Mouse (Mus musculus) layer of hippocampus, postnatal 10 days (tissue): Measurements from ENCODE around the gene Sp1. TPM values are rescaled to one million over a fixed set of nuclear protein-coding genes. Genes with fewer than 3 reads are reported as not detected.

ENCODE experiments used
- DNase-seq, 2 experiments: peaks; one replicate each; pipeline ENCODE4 v3.0.0; 2021; ENCODE audit warnings: low spot score in 2 of 2
- total RNA-seq, 2 experiments: library from RNA; stranded (reverse); gene quantifications; 2 replicates each; pipeline ENCODE4 v1.2.3; 2021

The Sp1 gene
- total RNA-seq, 2 experiments from 2014 or later = 26.2 to 27.6 TPM

GRCm38 (mm10) chr15:102471727-102472126 is 65.8 kb downstream of the Sp1 start:
- DNase-seq = no peak

GRCm38 (mm10) chr15:102473246-102473645 is 67.3 kb downstream of the Sp1 start:
- no peak for DNase-seq

- DNase-seq = no peak
Observed at GRCm38 (mm10) chr15:102474520-102474919, 68.6 kb downstream of the Sp1 start.

GRCm38 (mm10) chr15:102483136-102483535 is 77.2 kb downstream of the Sp1 start:
- no peak for DNase-seq

GRCm38 (mm10) chr15:102485853-102486252 is 79.9 kb downstream of the Sp1 start:
- DNase-seq = no peak

Other genes with a start within 250 kb of the Sp1 start
- gene Zfp740, start 202.9 kb upstream of the Sp1 start, total RNA-seq = 10 to 100 TPM; 64.4 to 68.3 TPM
- 10 to 100 TPM; 33.0 to 38.7 TPM for gene Csad, start 201.4 kb upstream of the Sp1 start, total RNA-seq
- gene Itgb7, start 174.2 kb upstream of the Sp1 start, total RNA-seq = 1 to 10 TPM; 1.3 to 2.5 TPM
- gene Rarg, start 148.6 kb upstream of the Sp1 start, total RNA-seq = 10 to 100 TPM; 12.5 to 15.6 TPM
- gene Gm9918, start 135.6 kb upstream of the Sp1 start, total RNA-seq = not detected
- gene Mfsd5, start 126.7 kb upstream of the Sp1 start, total RNA-seq = 10 to 100 TPM; 33.3 to 33.9 TPM
- gene Espl1, start 109.9 kb upstream of the Sp1 start, total RNA-seq = 1 to 10 TPM; 4.5 to 6.2 TPM
- gene Pfdn5, start 80.0 kb upstream of the Sp1 start, total RNA-seq = 100 to 1,000 TPM; 379 to 390 TPM
- 10 to 100 TPM; 61.8 to 62.8 TPM for gene Myg1, start 74.4 kb upstream of the Sp1 start, total RNA-seq
- 10 to 100 TPM; 23.2 to 26.3 TPM for gene Aaas, start 55.4 kb upstream of the Sp1 start, total RNA-seq
- gene Sp7, start 39.0 kb upstream of the Sp1 start, total RNA-seq = under 1 TPM; 0.18 to 0.27 TPM
- under 1 TPM; 0.42 to 0.75 TPM for gene Amhr2, start 39.2 kb downstream of the Sp1 start, total RNA-seq
- gene Prr13, start 52.9 kb downstream of the Sp1 start, total RNA-seq = 10 to 100 TPM; 23.3 to 23.4 TPM
- gene Pcbp2, start 64.4 kb downstream of the Sp1 start, total RNA-seq = 100 to 1,000 TPM; 418 to 481 TPM
- not detected for gene Gm10337, start 97.6 kb downstream of the Sp1 start, total RNA-seq
- gene Map3k12, start 110.9 kb downstream of the Sp1 start, total RNA-seq = 10 to 100 TPM; 83.2 to 88.9 TPM
- gene Tarbp2, start 112.0 kb downstream of the Sp1 start, total RNA-seq = 10 to 100 TPM; 45.7 to 46.8 TPM
- 1 to 10 TPM; 2.6 to 6.3 TPM for gene Npff, start 118.8 kb downstream of the Sp1 start, total RNA-seq
- gene Gm28047, start 218.9 kb downstream of the Sp1 start, total RNA-seq = under 1 TPM in 1 of 2 experiments, not detected in 1; 0.60 TPM
- gene Atf7, start 219.3 kb downstream of the Sp1 start, total RNA-seq = 10 to 100 TPM; 39.4 to 40.5 TPM